Mouse (Mus musculus) stomach, postnatal 0 days (tissue): ENCODE measurements around the gene Ulk3. TPM values are rescaled to one million over a fixed set of nuclear protein-coding genes. Genes with fewer than 3 reads are reported as not detected.

ENCODE experiments used
- ATAC-seq: fragments of 200-750 bp; cut with Nextera tagmentation; 2 replicates; pipeline ENCODE4 v1.8.0; 2017; ENCODE audit not compliant: low FRiP score, low TSS enrichment
- DNase-seq: peaks from one replicate; pipeline ENCODE4 v3.0.0-alpha.2; 2016; ENCODE audit warnings: low spot score
- H3K27ac ChIP-seq: fragments of 300-500 bp; sonication (generic); replicated peaks from 2 replicates; pipeline ENCODE4 v1.5.1; 2014; ENCODE audit warnings: mild to moderate bottlenecking, control low read depth
- H3K27me3 ChIP-seq: fragments of 300-500 bp; sonication (generic); 2 replicates; pipeline ENCODE4 v1.6.1; 2014; ENCODE audit warnings: low read length; ENCODE audit not compliant: control insufficient read depth, insufficient read depth
- H3K36me3 ChIP-seq: fragments of 300-500 bp; sonication (generic); 2 replicates; pipeline ENCODE4 v1.6.1; 2014; ENCODE audit warnings: low read length, mixed read lengths; ENCODE audit not compliant: control insufficient read depth, insufficient read depth
- H3K4me1 ChIP-seq: fragments of 300-500 bp; sonication (generic); replicated peaks from 2 replicates; pipeline ENCODE4 v1.6.1; 2014; ENCODE audit warnings: antibody characterized with exemption; ENCODE audit not compliant: control insufficient read depth, insufficient read depth
- H3K4me2 ChIP-seq: fragments of 300-500 bp; sonication (generic); replicated peaks from 2 replicates; pipeline ENCODE4 v1.6.1; 2014; ENCODE audit warnings: low read depth, mild to moderate bottlenecking, control low read depth, moderate library complexity
- H3K4me3 ChIP-seq: fragments of 300-500 bp; sonication (generic); 2 replicates; pipeline ENCODE4 v1.5.1; 2014; ENCODE audit warnings: low read depth, low read length, control low read depth
- H3K9ac ChIP-seq: fragments of 300-500 bp; sonication (generic); 2 replicates; pipeline ENCODE4 v1.6.1; 2014; ENCODE audit warnings: mild to moderate bottlenecking, low read length, control low read depth, mixed read lengths
- H3K9me3 ChIP-seq: fragments of 300-500 bp; sonication (generic); 2 replicates; pipeline ENCODE4 v1.6.1; 2016; ENCODE audit warnings: low read length; ENCODE audit not compliant: control insufficient read depth
- CTCF ChIP-seq: IDR thresholded peaks from 2 replicates; pipeline ENCODE4 v1.5.1; 2016; ENCODE audit warnings: antibody characterized with exemption, low read depth, mild to moderate bottlenecking, moderate library complexity
- EP300 ChIP-seq: optimal IDR thresholded peaks from 2 replicates; pipeline ENCODE3; 2016; ENCODE audit warnings: antibody characterized with exemption
- whole genome bisulfite sequencing: fragments of 180-500 bp; shearing (Covaris S2); extraction: QIAGEN DNeasy Blood & Tissue Kit; methylation state at CpG from one replicate; pipeline ENCODE4 v1.1.7; 2014; 5-methylcytosine and 5-hydroxymethylcytosine counted together
- polyA plus RNA-seq: library from polyadenylated mRNA; unstranded; fragments of >200 nt; fragmentation: Nextera tagmentation; extraction: Ambion mirVana; gene quantifications from 2 replicates; pipeline ENCODE4 v1.2.1, GENCODE M21; 2015

Gene Ulk3
- polyA plus RNA-seq, 1 experiment from 2014 or later, result 8.4 TPM

DNA sequence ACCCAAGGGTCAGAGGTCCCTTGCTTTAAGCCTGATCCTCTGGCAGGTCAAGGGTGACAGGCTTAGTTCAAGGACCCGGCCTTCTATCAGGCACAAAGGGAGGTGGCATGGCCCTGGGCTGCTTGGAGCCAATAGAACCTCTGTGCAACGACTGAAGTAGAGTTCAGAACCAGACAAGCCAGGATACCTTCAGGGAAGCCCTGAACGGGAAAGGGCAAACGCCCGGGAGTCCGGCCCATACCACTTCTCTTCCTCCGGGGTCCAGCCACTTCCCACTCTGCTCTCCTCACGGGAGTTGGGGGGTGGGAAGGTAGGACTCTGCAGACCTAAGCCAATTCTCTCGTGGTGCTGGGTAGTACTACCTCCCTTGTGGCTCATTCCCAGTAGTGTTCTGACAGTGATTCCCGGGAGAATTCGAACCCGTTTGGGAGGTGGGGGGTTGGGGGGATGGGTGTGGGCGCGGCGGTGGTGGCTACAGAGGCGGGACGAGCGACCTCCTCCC lies 55.2 kb downstream of the Ulk3 start:
- Histone ChIP-seq H3K36me3 (no peaks in the 10 kb centered on the region; the same call in 1 of the 2 replicates), H3K4me3 (peak overlapping the region; percentile 92), H3K27ac (peak overlapping the region; percentile 97), H3K27me3 (no peaks in the 10 kb centered on the region), H3K9ac (peak overlapping the region; percentile 98), H3K4me1 (peaks cover 13% of the 10 kb centered on the region), H3K9me3 (no peaks in the 10 kb centered on the region), H3K4me2 (peak overlapping the region; percentile 94)
- no peak for TF ChIP-seq EP300
- no peak for TF ChIP-seq CTCF
- no peak for DNase-seq
- no peak; the same call in 1 of the 2 replicates for ATAC-seq
- WGBS, result under 1% methylated on average over 18 of the region's 18 CpGs

DNA sequence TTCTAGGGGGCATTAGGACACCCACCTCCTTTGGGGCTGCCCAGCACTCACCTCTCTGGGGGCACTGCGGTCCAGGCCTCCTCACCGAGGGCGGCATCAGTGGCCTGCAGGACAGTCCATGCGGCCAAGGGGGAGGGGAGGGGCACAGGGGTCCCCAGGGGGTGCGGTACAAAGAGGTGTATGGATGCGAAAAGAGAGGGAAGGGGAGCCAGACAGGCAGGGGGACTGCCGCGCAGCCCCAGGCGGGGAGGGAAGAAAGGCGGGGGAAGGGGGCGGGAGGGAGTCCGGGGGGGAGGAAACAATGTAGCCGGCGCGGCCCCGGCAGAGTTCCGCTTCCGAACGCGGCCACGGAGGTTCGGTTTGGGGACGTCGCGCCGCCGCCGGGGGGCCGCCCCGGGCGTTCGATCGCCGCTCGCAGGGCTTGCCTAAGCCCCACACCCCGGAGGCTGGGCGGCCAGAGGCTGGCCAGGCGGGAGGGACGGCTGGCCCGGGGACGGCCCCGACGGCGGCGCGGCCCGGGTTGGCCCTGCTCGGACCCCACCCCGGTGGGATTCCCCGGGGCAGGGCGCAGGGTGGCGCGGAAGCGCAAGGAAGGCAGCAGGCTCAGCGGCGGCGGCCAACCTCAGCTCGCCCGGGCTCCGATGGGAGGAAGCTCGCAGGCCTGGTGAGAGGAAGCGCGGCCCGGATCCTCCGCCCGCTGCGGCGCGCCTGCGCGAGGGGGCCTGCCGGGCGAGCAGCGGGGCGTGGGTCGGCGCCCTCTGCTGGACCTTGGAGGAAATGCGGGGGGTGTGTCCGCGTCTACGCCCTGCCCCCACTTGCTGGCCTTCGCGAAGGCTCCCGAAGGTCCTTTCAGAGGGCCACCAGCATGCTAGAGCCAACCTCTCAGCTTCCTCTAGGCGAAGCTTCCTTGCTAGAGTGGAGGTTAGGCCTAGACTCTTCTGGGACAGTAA lies 56.0 kb downstream of the Ulk3 start:
- H3K27ac ChIP-seq, result peak overlapping the region; percentile 97
- no peaks in the 10 kb centered on the region; the same call in 1 of the 2 replicates for H3K36me3 ChIP-seq
- ATAC-seq (peak; percentile 85), DNase-seq (peak; percentile 95)
- H3K4me1 ChIP-seq, result peaks cover 12% of the 10 kb centered on the region
- peak overlapping the region; percentile 98 for H3K9ac ChIP-seq
- peak; percentile 81 for TF ChIP-seq CTCF
- TF ChIP-seq EP300, result no peak
- no peaks in the 10 kb centered on the region for H3K27me3 ChIP-seq
- peak overlapping the region; percentile 92 for H3K4me3 ChIP-seq
- H3K9me3 ChIP-seq, result no peaks in the 10 kb centered on the region
- under 1% methylated on average over 58 of the region's 85 CpGs for WGBS
- peak overlapping the region; percentile 94 for H3K4me2 ChIP-seq

Other genes with a start within 250 kb of the Ulk3 start
- gene Ppcdc, start 149.3 kb upstream of the Ulk3 start, polyA plus RNA-seq, result 14.2 and 16.2 TPM in 2 replicates
- 42.4 and 48.7 TPM in 2 replicates for gene Scamp5, start 121.4 kb upstream of the Ulk3 start, polyA plus RNA-seq
- 24.3 and 26.5 TPM in 2 replicates for gene Rpp25, start 85.4 kb upstream of the Ulk3 start, polyA plus RNA-seq
- gene Cox5a, start 68.2 kb upstream of the Ulk3 start, polyA plus RNA-seq, result 991 and 1,062 TPM in 2 replicates
- 12.4 and 13.0 TPM in 2 replicates for gene Fam219b, start 51.9 kb upstream of the Ulk3 start, polyA plus RNA-seq
- gene Mpi, start 36.7 kb upstream of the Ulk3 start, polyA plus RNA-seq, result 24.6 and 26.1 TPM in 2 replicates
- 102 and 104 TPM in 2 replicates for gene Scamp2, start 28.5 kb upstream of the Ulk3 start, polyA plus RNA-seq
- gene Cplx3, start 16.8 kb downstream of the Ulk3 start, polyA plus RNA-seq, result not detected in 2 replicates
- gene Lman1l, start 31.3 kb downstream of the Ulk3 start, polyA plus RNA-seq, result not detected in 2 replicates
- 20.7 and 23.9 TPM in 2 replicates for gene Csk, start 64.2 kb downstream of the Ulk3 start, polyA plus RNA-seq
- not detected in 2 replicates for gene Cyp1a2, start 94.3 kb downstream of the Ulk3 start, polyA plus RNA-seq
- gene Cyp1a1, start 98.5 kb downstream of the Ulk3 start, polyA plus RNA-seq, result 0.07 and 0.11 TPM in 2 replicates
- 13.6 and 15.2 TPM in 2 replicates for gene Edc3, start 119.1 kb downstream of the Ulk3 start, polyA plus RNA-seq
- gene Clk3, start 176.4 kb downstream of the Ulk3 start, polyA plus RNA-seq, result 29.4 and 38.0 TPM in 2 replicates
- 2.3 and 3.0 TPM in 2 replicates for gene Arid3b, start 247.3 kb downstream of the Ulk3 start, polyA plus RNA-seq